Mouse (Mus musculus) neural tube, embryonic 14.5 days (tissue): Measurements from ENCODE around the gene Rpl23. TPM values are rescaled to one million over a fixed set of nuclear protein-coding genes. Genes with fewer than 3 reads are reported as not detected.
A peak's percentile ranks its signal among the peaks of the same experiment; 100 is the strongest.

Experiments used
- ATAC-seq: fragments of 200-750 bp; cut with Nextera tagmentation; 2 replicates; pipeline ENCODE4 v1.8.0; 2017; ENCODE audit warnings: low read depth, mild to moderate bottlenecking, moderate TSS enrichment, moderate library complexity
- H3K27ac ChIP-seq: fragments of 300-500 bp; sonication (generic); 2 replicates; pipeline ENCODE4 v1.5.1; 2014; ENCODE audit warnings: low read depth, mild to moderate bottlenecking, control low read depth, low read length, moderate library complexity, mixed read lengths
- H3K27me3 ChIP-seq: fragments of 300-500 bp; sonication (generic); 2 replicates; pipeline ENCODE4 v1.6.1; 2014; ENCODE audit warnings: low read length; ENCODE audit not compliant: control insufficient read depth, insufficient read depth
- H3K36me3 ChIP-seq: fragments of 300-500 bp; sonication (generic); 2 replicates; pipeline ENCODE4 v1.6.1; 2014; ENCODE audit warnings: low read length, mixed read lengths; ENCODE audit not compliant: control insufficient read depth, insufficient read depth
- H3K4me1 ChIP-seq: fragments of 300-500 bp; sonication (generic); 2 replicates; pipeline ENCODE4 v1.6.1; 2014; ENCODE audit warnings: low read length; ENCODE audit not compliant: control insufficient read depth, insufficient read depth
- H3K4me2 ChIP-seq: fragments of 300-500 bp; sonication (generic); 2 replicates; pipeline ENCODE4 v1.6.1; 2014; ENCODE audit warnings: mild to moderate bottlenecking, low read depth, low read length, control low read depth
- H3K4me3 ChIP-seq: fragments of 300-500 bp; sonication (generic); 2 replicates; pipeline ENCODE4 v1.5.1; 2014; ENCODE audit warnings: low read depth, low read length, control low read depth, mixed read lengths
- H3K9ac ChIP-seq: fragments of 300-500 bp; sonication (generic); replicated peaks from 2 replicates; pipeline ENCODE4 v1.6.1; 2014; ENCODE audit warnings: low read depth, mild to moderate bottlenecking, control low read depth, low read length, mixed read lengths
- H3K9me3 ChIP-seq: fragments of 300-500 bp; sonication (generic); 2 replicates; pipeline ENCODE4 v1.6.1; 2016; ENCODE audit warnings: low read length; ENCODE audit not compliant: control insufficient read depth
- WGBS: fragments of 180-500 bp; shearing (Covaris S2); extraction: QIAGEN DNeasy Blood & Tissue Kit; methylation state at CpG from one replicate; pipeline ENCODE4 v1.1.7; 2014; 5-methylcytosine and 5-hydroxymethylcytosine counted together
- polyA plus RNA-seq: library from polyadenylated mRNA; unstranded; fragments of >200 nt; fragmentation: Nextera tagmentation; extraction: Ambion mirVana; gene quantifications from 2 replicates; pipeline ENCODE4 v1.2.1, GENCODE M21; 2014

The Rpl23 gene
- polyA plus RNA-seq, 1 experiment from 2014 or later = 347 TPM

- H3K4me2 ChIP-seq = peak overlapping the region; percentile 86
- peaks cover 34% of the 10 kb centered on the region for H3K36me3 ChIP-seq
- H3K9ac ChIP-seq = no peak overlapping the region
- 89% methylated on average over 2 of the region's 2 CpGs for whole genome bisulfite sequencing
- no peaks in the 10 kb centered on the region for H3K27me3 ChIP-seq
- peak overlapping the region; percentile 95; the same call in 1 of the 2 replicates for H3K4me3 ChIP-seq
- H3K27ac ChIP-seq = no peak overlapping the region
- H3K9me3 ChIP-seq = no peaks in the 10 kb centered on the region
- no peak for ATAC-seq
- H3K4me1 ChIP-seq = peaks cover 11% of the 10 kb centered on the region
These were observed 2.1 kb downstream of the Rpl23 start for GRCm38 (mm10) chr11:97779968-97780701.

- no peaks in the 10 kb centered on the region for H3K9me3 ChIP-seq
- H3K27me3 ChIP-seq = no peaks in the 10 kb centered on the region
- H3K36me3 ChIP-seq = peaks cover 34% of the 10 kb centered on the region
- H3K27ac ChIP-seq = no peak overlapping the region
- peaks cover 11% of the 10 kb centered on the region for H3K4me1 ChIP-seq
- 100% methylated on average over 1 of the region's 1 CpGs for WGBS
- no peak overlapping the region for H3K4me3 ChIP-seq
- H3K9ac ChIP-seq = no peak overlapping the region
- H3K4me2 ChIP-seq = no peak overlapping the region
- ATAC-seq = no peak
These were observed 3.3 kb downstream of the Rpl23 start for GRCm38 (mm10) chr11:97778918-97779317.

GRCm38 (mm10) chr11:97777129-97777529 is 5.1 kb downstream of the Rpl23 start:
- Histone ChIP-seq H3K9me3 (no peaks in the 10 kb centered on the region), H3K4me1 (peaks cover 11% of the 10 kb centered on the region), H3K4me2 (no peak overlapping the region), H3K27ac (no peak overlapping the region), H3K9ac (no peak overlapping the region), H3K27me3 (no peaks in the 10 kb centered on the region), H3K4me3 (no peak overlapping the region), H3K36me3 (peaks cover 34% of the 10 kb centered on the region)
- ATAC-seq = no peak
- 45% methylated on average over 2 of the region's 2 CpGs for WGBS

- Histone ChIP-seq H3K9me3 (no peaks in the 10 kb centered on the region), H3K4me2 (no peak overlapping the region), H3K9ac (no peak overlapping the region), H3K27ac (no peak overlapping the region), H3K4me1 (peaks cover 11% of the 10 kb centered on the region), H3K4me3 (no peak overlapping the region), H3K27me3 (no peaks in the 10 kb centered on the region), H3K36me3 (peaks cover 34% of the 10 kb centered on the region)
- ATAC-seq = no peak
- WGBS = 55% methylated on average over 5 of the region's 5 CpGs
These were observed 5.6 kb downstream of the Rpl23 start for GRCm38 (mm10) chr11:97776497-97777128.

GRCm38 (mm10) chr11:97775808-97776496 is 6.3 kb downstream of the Rpl23 start, which contains the start of gene 1700001P01Rik:
1700001P01Rik (minus strand) TSS chr11:97775918.
- no peak within 1 kb of the TSS for H3K4me3 ChIP-seq
- no peak within 1 kb of the TSS for H3K4me2 ChIP-seq
- peaks cover 34% of the 10 kb centered on the region for H3K36me3 ChIP-seq
- no peaks in the 10 kb centered on the region for H3K27me3 ChIP-seq
- WGBS = 44% methylated on average over 17 of the region's 17 CpGs
- H3K4me1 ChIP-seq = peaks cover 8% of the 10 kb centered on the region
- no peaks in the 10 kb centered on the region for H3K9me3 ChIP-seq
- no peak within 1 kb of the TSS for H3K9ac ChIP-seq
- no peak within 1 kb of the TSS for H3K27ac ChIP-seq
- ATAC-seq = no peak

GRCm38 (mm10) chr11:97775186-97775585 is 7.1 kb downstream of the Rpl23 start:
- no peak overlapping the region for H3K4me2 ChIP-seq
- no peaks in the 10 kb centered on the region; the same call in 1 of the 2 replicates for H3K4me1 ChIP-seq
- no peak overlapping the region for H3K9ac ChIP-seq
- H3K27me3 ChIP-seq = no peaks in the 10 kb centered on the region
- 79% methylated on average over 13 of the region's 13 CpGs for WGBS
- H3K9me3 ChIP-seq = no peaks in the 10 kb centered on the region
- no peak for ATAC-seq
- H3K27ac ChIP-seq = no peak overlapping the region
- H3K36me3 ChIP-seq = peaks cover 28% of the 10 kb centered on the region
- no peak overlapping the region for H3K4me3 ChIP-seq

- H3K9me3 ChIP-seq = no peaks in the 10 kb centered on the region
- WGBS = 79% methylated on average over 14 of the region's 14 CpGs
- no peaks in the 10 kb centered on the region for H3K27me3 ChIP-seq
- H3K9ac ChIP-seq = no peak overlapping the region
- no peaks in the 10 kb centered on the region for H3K36me3 ChIP-seq
- ATAC-seq = no peak
- H3K4me2 ChIP-seq = no peak overlapping the region
- no peak overlapping the region for H3K4me3 ChIP-seq
- no peaks in the 10 kb centered on the region for H3K4me1 ChIP-seq
- H3K27ac ChIP-seq = no peak overlapping the region
These were observed 10.8 kb downstream of the Rpl23 start for GRCm38 (mm10) chr11:97771410-97771809.

- H3K27ac ChIP-seq = no peak overlapping the region
These were observed 12.5 kb downstream of the Rpl23 start for GRCm38 (mm10) chr11:97769704-97770103.

More at GRCm38 (mm10) chr11:97769704-97770103, 12.5 kb downstream of the Rpl23 start:
- no peak overlapping the region for H3K4me2 ChIP-seq
- no peak overlapping the region for H3K4me3 ChIP-seq
- no peaks in the 10 kb centered on the region for H3K36me3 ChIP-seq
- H3K9ac ChIP-seq = no peak overlapping the region
- H3K9me3 ChIP-seq = no peaks in the 10 kb centered on the region
- H3K4me1 ChIP-seq = peaks cover 9% of the 10 kb centered on the region
- 38% methylated on average over 2 of the region's 2 CpGs for WGBS
- no peak for ATAC-seq
- H3K27me3 ChIP-seq = no peaks in the 10 kb centered on the region
